Mouse (Mus musculus): ENCODE results near the gene Diras1. TPM values are rescaled to one million over a fixed set of nuclear protein-coding genes. Genes with fewer than 3 reads are reported as not detected.
"Not testable (repeated sequence)": the region's sequence is repeated elsewhere in the genome, so short reads cannot be mapped to it uniquely, and the experiment has no call there.

Gene Diras1
- under 1 TPM in 1 of 2 experiments, not detected in 1; 0.11 TPM for polyA plus RNA-seq (2017; shearing (Covaris generic))

GRCm38 (mm10) chr10:81025639-81026275 is at the start of gene Diras1:
Gene Diras1 (minus strand): TSS chr10:81025662.
- no peak for ATAC-seq

- ATAC-seq, result no peak
These were observed 48.0 kb upstream of the Diras1 start for GRCm38 (mm10) chr10:81073464-81073863.

- no peak for ATAC-seq
These were observed 46.8 kb upstream of the Diras1 start for GRCm38 (mm10) chr10:81072290-81072689.

- ATAC-seq, result peak; percentile 99
These were observed 44.4 kb upstream of the Diras1 start, which contains the start of gene Thop1 for GRCm38 (mm10) chr10:81069836-81070235. Gene Thop1 (plus strand): TSS chr10:81070035.

DNA sequence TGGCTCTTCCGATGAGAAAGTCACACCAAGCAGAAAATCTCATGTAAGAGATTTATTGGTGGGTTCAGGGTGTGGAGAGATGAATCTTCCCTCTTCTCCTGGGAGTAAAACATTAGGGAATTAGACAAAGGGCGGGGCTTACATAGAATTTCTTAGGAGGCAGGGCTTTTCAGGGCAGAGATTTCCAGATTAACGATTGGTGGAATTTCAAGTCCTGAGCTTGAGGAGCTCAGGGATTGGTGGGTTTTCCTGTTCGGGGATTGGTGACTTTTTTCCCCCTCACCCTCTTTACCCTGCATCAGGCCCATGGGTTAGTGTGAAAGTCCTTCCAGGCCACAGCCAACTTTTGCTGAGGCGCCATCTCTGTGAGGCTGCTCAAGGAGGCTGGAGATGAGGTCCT is 43.2 kb upstream of the Diras1 start:
- ATAC-seq, result no peak

DNA sequence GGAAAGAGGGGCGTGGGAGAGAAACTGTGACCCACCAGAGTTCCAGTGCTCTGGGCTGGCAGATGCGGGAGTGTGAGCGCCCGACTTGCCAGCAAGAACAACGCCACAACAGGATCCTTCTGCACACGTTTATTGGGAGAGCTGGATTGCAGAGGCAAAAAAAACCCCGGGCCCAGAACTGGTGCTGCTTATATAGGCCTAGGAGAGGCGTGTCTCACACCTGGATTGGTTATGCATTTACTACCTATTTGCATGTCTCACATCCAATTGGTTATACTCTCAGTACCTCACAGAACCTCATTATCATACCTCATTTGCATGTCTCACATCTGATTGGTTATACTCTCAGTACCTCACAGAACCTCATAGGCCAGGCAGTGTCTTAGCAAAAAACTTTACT is 39.1 kb upstream of the Diras1 start:
- ATAC-seq, result not testable (repeated sequence)

- ATAC-seq, result no peak
These were observed 37.2 kb upstream of the Diras1 start for GRCm38 (mm10) chr10:81062710-81063109.

DNA sequence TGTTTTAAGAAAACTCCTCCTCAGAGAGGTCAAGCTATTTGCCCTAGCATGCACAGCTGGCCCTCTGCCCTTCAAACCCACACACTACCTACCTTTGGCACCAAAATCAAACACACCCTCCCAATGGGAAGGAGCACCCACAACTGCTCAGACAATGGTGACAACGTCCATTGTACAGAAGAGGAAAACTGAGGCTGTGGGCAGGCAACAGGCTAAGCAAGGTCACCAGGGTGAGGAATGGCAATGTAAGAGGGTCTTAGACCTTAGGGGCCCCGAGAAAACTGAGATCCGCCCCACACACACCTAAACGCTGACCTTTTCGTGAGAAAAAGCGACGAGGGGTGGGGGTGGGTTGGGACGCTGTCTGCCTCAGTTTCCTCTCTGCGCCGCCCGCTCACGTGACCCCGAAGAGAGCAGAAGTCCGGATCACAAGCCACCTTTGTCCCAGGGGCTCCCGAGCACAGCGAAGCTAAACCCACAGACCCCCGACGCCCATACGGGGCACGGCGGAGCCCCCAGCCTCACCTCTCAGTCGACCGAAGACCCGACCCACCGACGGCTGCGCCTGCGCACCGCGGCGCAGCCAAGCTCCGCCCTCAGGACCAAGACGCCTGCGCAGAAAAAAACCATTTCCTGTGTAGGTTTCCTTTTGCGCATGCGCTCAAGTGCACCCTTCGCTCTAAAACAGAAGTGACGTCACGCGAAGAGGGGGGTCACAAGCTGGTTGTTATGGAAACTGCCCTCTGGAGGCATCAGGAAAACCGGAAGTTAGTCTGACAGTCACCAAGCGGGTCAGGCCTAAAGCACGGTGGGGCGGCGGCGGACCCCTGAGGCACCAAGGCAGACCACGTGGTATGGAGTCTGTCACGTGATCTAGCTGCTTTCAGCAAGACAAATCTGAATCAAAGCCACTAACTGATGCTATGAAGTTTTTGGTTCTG is 34.4 kb upstream of the Diras1 start, which contains the start of gene Sgta:
Gene Sgta (minus strand): TSS at position 579 of the 941 bp plus-strand sequence.
- ATAC-seq, result peak; percentile 86

DNA sequence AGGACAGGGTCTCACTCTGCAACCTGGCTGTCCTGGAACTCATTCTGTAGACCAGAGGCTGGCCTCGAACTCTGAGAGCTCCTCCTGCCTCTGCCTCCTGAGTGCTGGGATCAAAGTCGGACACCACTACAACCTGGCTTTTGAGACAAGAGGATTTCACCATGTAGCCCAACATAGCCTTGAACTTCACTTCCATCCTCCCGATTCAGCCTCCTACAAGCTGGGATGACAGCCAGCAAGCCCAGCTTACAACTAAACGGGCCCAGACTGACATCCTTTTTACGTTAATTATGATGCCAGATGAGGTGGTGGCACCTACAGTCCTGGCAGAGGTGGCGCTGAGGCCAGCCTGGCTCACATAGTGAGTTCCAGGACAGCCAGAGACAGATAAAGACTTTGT is 33.4 kb upstream of the Diras1 start:
- ATAC-seq, result no peak

DNA sequence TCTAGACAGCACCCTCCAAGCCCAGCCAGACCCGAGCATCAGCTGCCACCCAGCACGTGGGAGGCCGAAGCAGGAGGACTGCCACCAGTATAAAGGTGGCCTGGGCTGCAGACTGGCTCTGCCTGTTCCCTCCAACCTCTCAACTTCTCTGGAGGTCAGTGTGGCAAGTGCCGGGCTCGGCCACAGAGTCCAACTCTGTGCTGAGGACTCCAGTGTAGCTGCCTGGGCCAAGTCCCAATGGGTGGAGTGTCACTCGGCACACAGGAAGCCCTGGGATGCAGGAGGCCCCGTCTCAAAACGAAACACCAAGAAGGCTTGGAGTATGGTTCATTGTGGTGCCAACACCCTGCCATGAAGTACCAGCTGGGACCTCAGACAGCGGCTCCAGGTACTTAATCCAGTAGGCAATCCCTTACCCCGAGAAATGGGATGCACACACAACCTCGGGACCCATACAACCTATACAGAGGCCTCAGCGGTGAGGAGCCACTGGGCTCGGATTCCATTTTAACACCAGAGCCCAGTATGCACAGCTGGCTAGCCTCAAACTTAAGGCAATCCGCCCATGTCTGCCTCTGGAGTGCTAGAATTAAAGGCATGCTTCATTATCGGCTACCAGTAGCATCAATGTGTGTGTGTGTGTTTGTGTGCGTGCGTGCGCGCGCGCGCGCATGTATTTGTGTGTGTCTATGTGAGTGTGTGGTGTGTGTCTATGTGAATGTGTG is 32.1 kb upstream of the Diras1 start:
- no peak for ATAC-seq

GRCm38 (mm10) chr10:81055802-81056340 is 30.4 kb upstream of the Diras1 start:
- not testable (repeated sequence) for ATAC-seq

DNA sequence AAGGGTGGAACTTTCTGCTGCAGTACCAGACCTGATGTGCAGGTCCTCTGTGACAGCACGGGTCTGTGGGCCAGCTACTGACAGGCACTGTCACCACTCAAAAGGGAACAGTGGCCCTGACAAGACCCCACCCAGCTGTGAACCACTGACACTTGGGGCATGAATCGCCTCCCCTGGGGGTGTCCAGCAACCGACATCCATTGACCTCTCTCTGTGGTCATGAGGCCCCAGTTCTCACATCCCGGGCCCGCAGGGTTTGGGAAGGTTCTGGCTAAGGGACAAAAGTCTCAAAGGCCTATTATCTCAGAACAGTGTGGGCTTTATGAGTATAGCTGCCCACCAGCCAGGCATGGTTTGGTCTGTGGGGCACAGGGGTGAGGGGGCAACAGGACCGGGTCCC is 29.7 kb upstream of the Diras1 start:
- no peak for ATAC-seq

GRCm38 (mm10) chr10:81052577-81052976 is 27.1 kb upstream of the Diras1 start:
- ATAC-seq, result no peak

- no peak for ATAC-seq
These were observed 25.7 kb upstream of the Diras1 start for GRCm38 (mm10) chr10:81051133-81051532.

DNA sequence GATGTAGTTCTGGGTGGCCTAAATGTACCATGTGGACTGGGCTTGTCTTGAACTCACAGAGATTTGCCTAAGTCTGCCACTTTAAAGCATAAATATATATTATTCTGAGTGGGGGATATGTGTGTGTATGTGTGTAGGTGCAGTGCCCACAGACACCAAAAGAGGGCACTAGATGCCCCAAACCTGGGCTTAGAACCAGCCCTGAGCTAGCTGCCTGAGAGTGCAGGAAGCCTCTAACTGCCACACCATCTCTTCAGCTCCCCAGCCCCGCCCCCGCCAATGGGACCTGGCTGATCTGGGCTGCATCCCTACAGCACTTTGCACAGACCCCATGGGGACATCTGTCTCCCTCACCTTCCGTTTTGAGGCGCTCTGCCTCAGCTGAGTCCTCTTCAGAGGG is 25.2 kb upstream of the Diras1 start:
- no peak for ATAC-seq

DNA sequence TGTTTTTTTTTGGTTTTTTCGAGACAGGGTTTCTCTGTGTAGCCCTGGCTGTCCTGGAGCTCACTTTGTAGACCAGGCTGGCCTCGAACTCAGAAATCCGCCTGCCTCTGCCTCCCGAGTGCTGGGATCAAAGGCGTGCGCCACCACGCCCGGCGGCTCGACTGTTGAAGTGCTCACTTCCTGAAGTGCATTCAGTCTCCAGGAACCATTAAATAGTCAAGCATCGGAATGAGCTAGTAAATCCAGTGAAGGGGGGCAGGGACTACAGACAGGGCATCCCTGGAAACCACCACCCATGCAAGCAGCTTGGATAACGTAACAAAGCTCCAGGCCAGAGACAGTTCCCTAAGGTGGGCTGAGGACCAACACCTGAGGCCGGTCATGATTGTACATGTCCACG is 19.8 kb upstream of the Diras1 start:
- not testable (repeated sequence) for ATAC-seq

DNA sequence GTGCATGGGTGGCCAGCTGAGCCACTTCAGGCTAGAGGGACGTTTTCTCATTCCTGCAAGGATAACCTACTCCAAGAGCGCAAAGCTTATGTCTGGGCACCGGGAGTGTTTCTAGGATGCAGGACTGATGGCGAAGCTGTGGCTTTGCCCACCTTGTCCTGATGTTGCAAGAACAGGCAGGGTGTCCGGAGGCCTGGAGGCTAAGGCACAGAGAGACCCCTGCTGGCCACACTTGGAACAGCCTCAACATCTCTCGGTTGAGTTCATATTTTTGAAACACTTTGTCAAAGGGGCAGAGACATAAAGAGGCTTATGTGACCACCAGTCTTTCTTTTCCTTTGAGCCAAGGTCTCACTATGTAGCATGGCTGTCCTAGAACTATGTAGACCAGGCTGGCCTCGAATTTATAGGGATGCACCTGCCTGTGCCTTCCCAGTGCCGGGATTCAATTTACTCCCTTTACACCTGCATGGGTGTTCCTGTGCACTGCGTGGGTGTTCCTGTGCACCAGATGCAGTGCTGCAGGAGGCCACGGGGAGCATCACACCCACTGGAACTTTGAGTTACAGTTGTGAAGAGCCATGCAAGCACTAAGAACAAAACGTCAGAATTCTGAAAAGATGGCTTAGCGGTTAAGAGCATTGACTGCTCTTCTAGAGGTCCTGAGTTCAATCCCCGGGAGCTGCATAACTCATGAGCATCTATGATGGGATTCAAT is 16.2 kb upstream of the Diras1 start:
- no peak for ATAC-seq

DNA sequence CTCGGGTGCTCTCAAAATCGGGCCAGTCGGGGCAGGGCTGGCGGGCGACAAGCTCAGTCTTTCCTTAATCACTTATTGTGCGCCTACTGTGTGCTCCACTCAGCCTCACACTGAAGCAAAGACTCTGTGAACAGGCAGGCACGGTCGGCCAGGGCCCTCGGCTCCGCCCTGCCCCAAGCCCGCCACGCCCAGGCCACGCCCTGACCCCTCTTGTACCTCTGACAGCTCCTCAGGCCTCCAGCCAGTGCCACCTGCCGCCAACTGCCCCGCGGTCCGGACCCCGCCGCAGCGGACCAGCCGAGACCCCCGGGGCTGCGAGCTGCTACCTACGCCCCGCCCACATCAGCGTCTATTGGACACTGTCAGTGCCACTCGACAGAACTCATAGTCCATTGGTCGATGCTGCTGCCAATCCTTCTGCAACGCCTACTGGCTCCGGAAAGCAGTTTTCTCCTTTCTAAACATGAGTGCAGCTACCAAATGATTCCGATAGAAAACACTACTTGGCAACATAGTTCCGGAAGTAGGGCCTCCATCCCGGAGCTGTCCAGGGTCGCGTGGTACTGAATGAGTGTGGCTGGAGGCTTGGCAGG is 11.6 kb upstream of the Diras1 start, which contains the start of gene Slc39a3:
Gene Slc39a3 (minus strand): TSS at position 439 of the 593 bp plus-strand sequence.
- ATAC-seq, result peak; percentile 99

GRCm38 (mm10) chr10:81036251-81036650 is 10.8 kb upstream of the Diras1 start:
- no peak for ATAC-seq

- no peak for ATAC-seq
These were observed 8.1 kb upstream of the Diras1 start for GRCm38 (mm10) chr10:81033586-81033985.

DNA sequence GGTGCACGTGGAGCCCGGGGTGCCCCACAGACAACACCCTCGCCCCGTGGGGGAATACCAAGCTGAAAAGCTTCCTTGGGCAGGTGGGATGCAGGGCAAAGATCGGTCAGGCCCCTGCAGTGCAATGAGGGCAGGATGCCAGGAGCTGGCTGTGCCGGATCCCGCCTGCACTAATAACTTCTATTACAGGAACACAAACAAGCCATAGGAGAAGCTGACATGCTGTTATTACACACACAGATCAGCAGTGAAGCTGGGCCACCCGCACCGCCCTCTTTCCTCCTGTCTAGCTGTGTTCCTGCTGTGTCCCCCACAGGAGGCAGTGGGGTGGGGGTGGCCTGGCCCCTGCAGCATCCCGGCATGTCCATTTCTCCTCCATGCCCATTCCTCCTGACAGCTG is 3.6 kb upstream of the Diras1 start:
- no peak for ATAC-seq
